Mouse (Mus musculus): ENCODE measurements around the gene Rprml.

The Rprml gene

GRCm38 (mm10) chr11:103649301-103649982, at the start of gene Rprml:
Gene Rprml, plus strand, starts transcription at chr11:103649570.
- DNase-seq (ENCODE audit: low read depth, low spot score): peak; percentile 23
- no peaks in the 10 kb centered on the region for H3K36me3 ChIP-seq (ENCODE audit: control insufficient read depth, insufficient read depth, low read length, poor library complexity, severe bottlenecking)
- H3K27me3 ChIP-seq (ENCODE audit: control insufficient read depth, insufficient read depth, low read length, poor library complexity, severe bottlenecking): peaks cover 3% of the 10 kb centered on the region; the same call in 1 of the 2 replicates

- DNase-seq (ENCODE audit: low read depth, low spot score): no peak
- no peaks in the 10 kb centered on the region for H3K27me3 ChIP-seq (ENCODE audit: control insufficient read depth, insufficient read depth, low read length, poor library complexity, severe bottlenecking)
- no peaks in the 10 kb centered on the region for H3K36me3 ChIP-seq (ENCODE audit: control insufficient read depth, insufficient read depth, low read length, poor library complexity, severe bottlenecking)
These were observed 42.8 kb upstream of the Rprml start for GRCm38 (mm10) chr11:103606611-103607010.

- no peaks in the 10 kb centered on the region for H3K27me3 ChIP-seq (ENCODE audit: control insufficient read depth, insufficient read depth, low read length, poor library complexity, severe bottlenecking)
- no peaks in the 10 kb centered on the region for H3K36me3 ChIP-seq (ENCODE audit: control insufficient read depth, insufficient read depth, low read length, poor library complexity, severe bottlenecking)
- DNase-seq (ENCODE audit: low read depth, low spot score): no peak
These were observed 38.6 kb upstream of the Rprml start for GRCm38 (mm10) chr11:103610772-103611171.

- Histone ChIP-seq H3K27me3 (ENCODE audit: control insufficient read depth, insufficient read depth, low read length, poor library complexity, severe bottlenecking) (no peaks in the 10 kb centered on the region), H3K36me3 (ENCODE audit: control insufficient read depth, insufficient read depth, low read length, poor library complexity, severe bottlenecking) (no peaks in the 10 kb centered on the region)
- no peak for DNase-seq (ENCODE audit: low read depth, low spot score)
These were observed 28.3 kb upstream of the Rprml start, which contains the start of gene Gm884 for GRCm38 (mm10) chr11:103621040-103621439. Gene Gm884, minus strand, starts transcription at chr11:103621140.

- DNase-seq (ENCODE audit: low read depth, low spot score): no peak
- H3K27me3 ChIP-seq (ENCODE audit: control insufficient read depth, insufficient read depth, low read length, poor library complexity, severe bottlenecking): no peaks in the 10 kb centered on the region
- H3K36me3 ChIP-seq (ENCODE audit: control insufficient read depth, insufficient read depth, low read length, poor library complexity, severe bottlenecking): no peaks in the 10 kb centered on the region
These were observed 21.9 kb upstream of the Rprml start for GRCm38 (mm10) chr11:103627453-103627852.

- H3K36me3 ChIP-seq (ENCODE audit: control insufficient read depth, insufficient read depth, low read length, poor library complexity, severe bottlenecking): no peaks in the 10 kb centered on the region
- DNase-seq (ENCODE audit: low read depth, low spot score): no peak
- H3K27me3 ChIP-seq (ENCODE audit: control insufficient read depth, insufficient read depth, low read length, poor library complexity, severe bottlenecking): no peaks in the 10 kb centered on the region
These were observed 14.6 kb upstream of the Rprml start for GRCm38 (mm10) chr11:103634806-103635205.

- Histone ChIP-seq H3K36me3 (ENCODE audit: control insufficient read depth, insufficient read depth, low read length, poor library complexity, severe bottlenecking) (no peaks in the 10 kb centered on the region), H3K27me3 (ENCODE audit: control insufficient read depth, insufficient read depth, low read length, poor library complexity, severe bottlenecking) (no peaks in the 10 kb centered on the region)
- no peak for DNase-seq (ENCODE audit: low read depth, low spot score)
These were observed 13.9 kb upstream of the Rprml start for GRCm38 (mm10) chr11:103635481-103635880.

- no peak for DNase-seq (ENCODE audit: low read depth, low spot score)
- no peaks in the 10 kb centered on the region for H3K27me3 ChIP-seq (ENCODE audit: control insufficient read depth, insufficient read depth, low read length, poor library complexity, severe bottlenecking)
- H3K36me3 ChIP-seq (ENCODE audit: control insufficient read depth, insufficient read depth, low read length, poor library complexity, severe bottlenecking): no peaks in the 10 kb centered on the region
These were observed 13.1 kb upstream of the Rprml start for GRCm38 (mm10) chr11:103636261-103636660.

GRCm38 (mm10) chr11:103638790-103639189, 10.6 kb upstream of the Rprml start, which contains the start of gene Lyzl6:
Gene Lyzl6, minus strand, starts transcription at chr11:103638890.
- no peaks in the 10 kb centered on the region for H3K27me3 ChIP-seq (ENCODE audit: control insufficient read depth, insufficient read depth, low read length, poor library complexity, severe bottlenecking)
- no peak for DNase-seq (ENCODE audit: low read depth, low spot score)

GRCm38 (mm10) chr11:103639407-103639946, 9.9 kb upstream of the Rprml start:
- no peaks in the 10 kb centered on the region for H3K27me3 ChIP-seq (ENCODE audit: control insufficient read depth, insufficient read depth, low read length, poor library complexity, severe bottlenecking)
- H3K36me3 ChIP-seq (ENCODE audit: control insufficient read depth, insufficient read depth, low read length, poor library complexity, severe bottlenecking): no peaks in the 10 kb centered on the region
- peak; percentile 66 for DNase-seq (ENCODE audit: low read depth, low spot score)

More at GRCm38 (mm10) chr11:103638790-103639189, 10.6 kb upstream of the Rprml start, which contains the start of gene Lyzl6:
- H3K36me3 ChIP-seq (ENCODE audit: control insufficient read depth, insufficient read depth, low read length, poor library complexity, severe bottlenecking): no peaks in the 10 kb centered on the region

- Histone ChIP-seq H3K27me3 (ENCODE audit: control insufficient read depth, insufficient read depth, low read length, poor library complexity, severe bottlenecking) (no peaks in the 10 kb centered on the region), H3K36me3 (ENCODE audit: control insufficient read depth, insufficient read depth, low read length, poor library complexity, severe bottlenecking) (no peaks in the 10 kb centered on the region)
- DNase-seq (ENCODE audit: low read depth, low spot score): no peak
These were observed 6.2 kb upstream of the Rprml start for GRCm38 (mm10) chr11:103643211-103643610.

GRCm38 (mm10) chr11:103645731-103646130, 3.6 kb upstream of the Rprml start:
- no peaks in the 10 kb centered on the region for H3K36me3 ChIP-seq (ENCODE audit: control insufficient read depth, insufficient read depth, low read length, poor library complexity, severe bottlenecking)
- DNase-seq (ENCODE audit: low read depth, low spot score): no peak
- H3K27me3 ChIP-seq (ENCODE audit: control insufficient read depth, insufficient read depth, low read length, poor library complexity, severe bottlenecking): peaks cover 3% of the 10 kb centered on the region; the same call in 1 of the 2 replicates

- no peaks in the 10 kb centered on the region for H3K36me3 ChIP-seq (ENCODE audit: control insufficient read depth, insufficient read depth, low read length, poor library complexity, severe bottlenecking)
- DNase-seq (ENCODE audit: low read depth, low spot score): no peak
- H3K27me3 ChIP-seq (ENCODE audit: control insufficient read depth, insufficient read depth, low read length, poor library complexity, severe bottlenecking): peaks cover 3% of the 10 kb centered on the region; the same call in 1 of the 2 replicates
These were observed 3.1 kb upstream of the Rprml start for GRCm38 (mm10) chr11:103646301-103646700.

- DNase-seq (ENCODE audit: low read depth, low spot score): no peak
- Histone ChIP-seq H3K27me3 (ENCODE audit: control insufficient read depth, insufficient read depth, low read length, poor library complexity, severe bottlenecking) (peaks cover 3% of the 10 kb centered on the region; the same call in 1 of the 2 replicates), H3K36me3 (ENCODE audit: control insufficient read depth, insufficient read depth, low read length, poor library complexity, severe bottlenecking) (no peaks in the 10 kb centered on the region)
These were observed 1.3 kb upstream of the Rprml start for GRCm38 (mm10) chr11:103647921-103648620.

- H3K27me3 ChIP-seq (ENCODE audit: control insufficient read depth, insufficient read depth, low read length, poor library complexity, severe bottlenecking): peaks cover 3% of the 10 kb centered on the region; the same call in 1 of the 2 replicates
- H3K36me3 ChIP-seq (ENCODE audit: control insufficient read depth, insufficient read depth, low read length, poor library complexity, severe bottlenecking): no peaks in the 10 kb centered on the region
- no peak for DNase-seq (ENCODE audit: low read depth, low spot score)
These were observed 714 bp upstream of the Rprml start for GRCm38 (mm10) chr11:103648656-103649055.
